Mouse (Mus musculus) c-Kit-positive CD71-negative TER-119-negative erythroid progenitor cells, embryonic 14.5 days (primary cell): Measurements from ENCODE around the gene Gucy2d.
A peak's percentile ranks its signal among the peaks of the same experiment; 100 is the strongest.

Experiments
- DNase-seq: peaks from one replicate; pipeline ENCODE4 v3.0.0-alpha.2; 2013; ENCODE audit warnings: low read depth

The Gucy2d gene

DNA sequence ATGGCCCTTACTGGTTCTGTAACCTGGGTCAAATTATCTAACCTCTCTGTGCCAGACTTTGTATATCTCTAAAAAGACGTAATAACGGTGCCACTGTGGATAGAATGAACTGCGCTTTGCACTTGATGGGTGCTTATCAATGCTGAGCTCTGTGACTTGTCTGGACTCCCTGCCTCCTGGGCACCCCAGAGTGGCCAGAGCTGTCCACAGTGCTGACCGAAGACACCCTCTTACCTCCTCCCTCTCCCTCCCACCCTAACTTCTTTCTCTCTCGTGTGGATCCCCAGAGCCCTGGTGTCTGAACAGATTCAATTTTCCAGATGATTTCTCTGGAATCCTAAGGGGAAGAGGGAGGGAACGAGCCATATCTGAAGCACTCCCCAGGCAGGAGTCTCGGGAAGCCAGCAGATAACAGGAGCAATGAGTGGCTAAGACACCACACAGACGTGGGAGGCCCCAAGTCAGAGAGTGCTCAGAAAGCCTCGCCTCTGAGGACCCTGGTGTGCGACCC lies at the start of gene Gucy2d:
TSS of gene Gucy2d (plus strand) at position 461 of the 511 bp plus-strand sequence.
- no peak for DNase-seq

DNA sequence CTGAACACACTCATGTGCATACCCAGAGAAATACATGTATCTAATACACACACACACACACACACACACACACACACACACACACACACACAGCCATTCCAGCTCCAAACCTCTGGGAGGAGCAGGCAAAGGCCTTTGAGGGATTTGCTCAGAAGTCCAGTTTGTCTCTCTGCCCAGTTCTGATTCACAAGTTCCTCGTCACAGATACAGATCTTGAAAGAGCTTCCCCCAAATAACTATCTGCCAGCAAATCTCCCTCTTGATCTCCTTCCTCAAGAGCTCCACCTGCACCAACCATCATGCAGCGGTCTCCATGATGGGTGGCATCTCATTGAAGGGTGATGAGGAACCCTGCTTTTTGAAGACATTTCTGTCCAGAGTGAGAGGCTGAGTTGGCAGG lies 49.7 kb upstream of the Gucy2d start:
- no peak for DNase-seq

DNA sequence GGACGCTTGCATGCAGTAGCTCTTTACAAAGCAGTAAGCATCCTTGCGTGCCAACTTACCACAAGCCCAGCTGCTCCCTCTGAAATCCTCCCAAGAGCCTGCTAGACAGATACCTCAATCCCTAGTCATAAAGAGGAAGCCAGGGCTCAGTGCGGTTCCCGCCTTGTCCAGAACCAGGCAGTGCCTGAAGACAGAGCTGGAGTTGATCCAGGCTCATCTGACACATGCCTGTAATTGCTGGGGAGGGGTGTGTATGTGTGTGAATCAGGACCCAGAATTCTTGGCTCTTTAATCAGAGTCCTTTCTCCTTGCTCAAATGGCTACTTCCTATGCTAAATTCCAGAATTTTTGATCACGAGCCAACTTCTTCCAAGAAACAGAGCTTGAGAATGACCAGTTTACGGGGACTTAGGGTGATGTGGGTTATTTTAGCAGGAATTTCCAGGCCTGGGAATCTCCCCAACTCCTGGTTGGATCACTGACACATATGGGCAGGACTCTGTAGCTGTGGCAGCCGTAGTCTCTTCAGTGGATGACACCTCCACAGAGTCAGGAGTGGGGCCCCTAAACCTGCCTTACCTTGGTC lies 48.8 kb upstream of the Gucy2d start:
- DNase-seq = no peak

DNA sequence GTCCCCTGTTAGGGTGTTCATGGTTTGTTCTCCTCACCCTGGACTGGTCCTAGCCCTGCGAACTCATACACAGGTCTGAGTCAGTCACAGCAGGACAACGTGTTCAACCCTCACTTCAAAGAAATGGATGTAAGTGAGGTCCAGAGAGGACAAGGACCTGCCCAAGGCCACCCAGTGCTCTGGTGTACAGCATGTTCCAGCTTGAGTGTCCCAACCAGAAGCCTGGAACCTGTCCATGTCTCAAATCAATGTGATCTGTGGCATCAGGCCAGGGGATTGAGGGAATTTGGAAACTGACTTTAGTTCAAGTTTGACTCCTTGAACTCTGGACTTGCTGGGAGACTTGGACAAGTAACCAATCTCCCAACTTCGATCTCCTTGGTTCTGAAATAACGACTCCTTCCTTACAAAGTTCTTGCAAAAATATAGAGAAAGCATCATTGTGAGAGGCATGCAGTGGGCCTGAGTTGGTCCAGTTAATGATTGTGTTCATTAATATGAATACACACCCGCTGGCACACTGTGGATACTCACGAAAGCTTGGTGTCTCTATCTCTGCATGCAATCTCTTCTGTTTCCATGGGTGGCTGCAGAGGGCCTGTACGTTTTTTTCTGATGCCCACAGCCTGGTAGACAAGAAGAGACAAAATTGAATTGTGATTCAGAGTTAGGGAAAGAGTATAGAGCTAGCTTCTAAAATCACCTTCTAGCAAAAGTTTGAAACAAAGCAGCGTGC lies 47.6 kb upstream of the Gucy2d start:
- no peak for DNase-seq

DNA sequence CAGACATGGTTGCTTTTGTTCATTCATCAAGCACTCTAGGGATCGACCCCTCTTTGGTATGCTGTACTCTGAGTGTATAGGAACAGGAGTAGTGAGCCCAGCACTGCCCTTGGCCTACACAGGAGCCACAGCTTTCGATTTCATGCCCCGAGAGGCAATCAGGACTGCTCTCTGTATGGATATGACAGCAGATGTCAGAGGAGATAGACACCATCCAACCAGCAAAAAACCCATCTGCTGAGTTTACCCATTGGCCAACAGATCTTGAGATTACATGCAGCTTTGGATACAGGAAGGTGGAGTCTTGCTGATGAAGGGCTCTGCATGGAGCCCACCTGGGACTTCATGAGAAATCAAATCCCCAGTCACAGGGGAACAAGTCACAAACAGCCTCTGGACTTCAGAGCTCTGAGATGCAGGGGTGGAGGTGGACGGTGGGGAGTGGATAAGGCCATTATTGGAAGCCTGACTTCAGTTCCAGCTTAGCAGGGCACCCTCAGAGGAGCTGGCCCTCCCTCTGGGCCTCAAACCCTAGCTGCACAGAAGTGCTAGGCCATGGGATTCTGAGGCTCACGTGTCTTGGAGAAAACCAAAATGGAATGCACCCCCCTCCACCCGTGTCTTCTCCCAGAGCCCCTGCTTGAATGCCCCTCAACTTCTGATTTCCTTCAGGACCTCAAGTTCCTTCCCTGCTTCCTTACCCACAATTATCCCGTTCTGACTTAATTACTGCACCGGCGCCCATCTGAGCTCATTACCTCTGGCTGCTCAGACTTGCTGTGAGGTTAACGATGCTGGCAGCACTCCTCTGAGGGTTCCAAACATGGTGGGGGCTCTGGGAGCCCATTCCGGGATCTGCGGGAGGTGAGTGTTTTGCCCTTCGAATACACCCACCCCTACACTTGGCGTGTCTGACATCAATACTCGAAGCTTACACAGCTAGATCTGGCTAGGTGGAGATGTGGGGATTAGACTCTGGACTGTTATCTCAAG lies 37.3 kb upstream of the Gucy2d start:
- no peak for DNase-seq

DNA sequence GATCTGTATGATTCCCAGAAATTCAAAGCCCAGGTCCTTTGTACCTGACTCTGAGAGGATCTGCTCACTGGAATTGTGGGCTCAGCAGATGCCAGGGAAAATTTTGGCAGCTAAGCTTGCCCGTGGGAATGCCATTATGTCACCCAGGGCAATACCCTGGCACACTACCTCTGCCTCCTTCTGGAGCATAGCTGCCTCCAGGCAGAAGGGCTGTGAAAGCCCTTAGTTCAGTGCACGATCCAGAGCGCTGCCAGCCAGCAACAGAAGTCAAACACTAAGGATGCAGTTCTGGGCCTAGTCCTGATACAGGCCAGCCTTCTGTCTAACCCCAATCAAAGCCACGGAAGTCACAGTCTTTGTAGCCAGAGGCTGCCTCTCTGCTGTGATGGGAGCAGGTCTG lies 36.2 kb upstream of the Gucy2d start:
- no peak for DNase-seq

DNA sequence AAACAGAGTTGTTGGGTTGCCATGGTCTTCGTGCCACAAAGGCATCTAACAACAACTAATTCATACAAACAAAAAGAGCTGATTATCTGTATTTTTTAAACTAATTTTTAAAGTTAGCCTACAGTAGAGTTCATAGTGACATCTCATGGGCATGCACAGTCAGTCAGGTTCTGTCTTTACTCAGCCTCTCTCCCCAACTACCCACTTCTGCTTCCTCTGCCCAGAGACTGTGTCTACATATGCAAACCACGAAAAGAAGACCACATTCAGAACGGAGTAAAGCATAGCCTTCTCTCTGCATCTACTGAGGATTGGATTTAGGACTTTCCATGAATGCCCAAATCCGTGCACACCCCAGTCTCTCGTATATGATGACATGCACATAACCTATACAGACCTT lies 32.6 kb upstream of the Gucy2d start:
- DNase-seq = no peak

DNA sequence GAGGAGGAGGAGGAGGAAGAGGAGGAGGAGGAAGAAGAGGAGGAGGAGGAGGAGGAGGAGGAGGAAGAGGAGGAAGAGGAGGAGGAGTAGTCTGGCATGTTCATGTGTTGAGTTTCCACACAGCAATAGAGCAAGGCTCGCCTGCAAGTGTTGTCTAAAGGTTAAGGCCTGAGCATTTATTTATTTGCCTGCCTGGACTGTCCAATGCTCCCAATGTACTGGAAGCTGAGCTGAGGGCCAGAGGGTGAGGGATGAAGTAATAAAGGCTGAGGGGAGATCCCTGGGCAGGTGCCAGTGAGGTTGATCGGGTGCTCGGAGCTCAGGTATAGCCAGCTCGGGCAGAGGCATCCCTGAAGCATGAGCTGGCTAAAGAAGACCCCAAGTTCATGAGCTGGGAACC lies 27.1 kb upstream of the Gucy2d start:
- DNase-seq = no peak

DNA sequence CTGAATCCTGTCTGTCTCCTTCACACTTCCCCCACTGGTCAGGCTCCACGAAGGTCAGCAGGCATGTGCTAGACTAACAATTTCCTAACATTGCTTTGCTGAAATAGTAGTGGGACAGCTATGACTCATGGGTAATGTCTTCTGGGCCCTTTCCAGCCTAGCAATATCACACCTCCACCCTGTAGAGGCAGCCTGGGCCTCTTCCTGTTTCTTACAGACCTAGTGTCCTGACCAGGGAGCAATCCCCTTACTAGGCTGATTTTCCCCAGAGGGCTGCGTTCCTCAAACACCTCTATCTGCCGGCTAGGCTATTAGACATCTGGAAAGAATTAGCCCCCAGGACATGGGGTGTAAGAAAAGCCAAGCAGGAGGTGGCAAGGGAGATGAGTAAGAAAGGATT lies 24.7 kb upstream of the Gucy2d start:
- no peak for DNase-seq

DNA sequence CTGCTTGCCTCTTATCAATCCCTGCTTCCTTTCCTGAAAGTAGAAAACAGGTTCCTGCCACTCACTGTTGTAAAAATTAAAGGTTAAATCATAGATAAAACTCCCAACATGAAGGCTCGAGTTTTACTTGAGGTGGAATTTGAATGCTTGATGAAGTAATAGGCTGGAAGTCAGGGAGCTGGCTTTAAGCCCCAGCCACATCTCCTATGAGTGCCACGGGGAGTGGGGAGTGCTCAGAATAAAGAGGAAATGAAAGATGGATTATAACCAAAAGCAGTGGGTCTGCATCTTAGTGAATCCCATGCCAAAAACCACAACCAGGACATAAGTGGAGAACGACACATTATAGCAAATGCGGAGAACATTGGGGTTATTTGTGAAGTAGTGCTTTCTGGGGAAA lies 24.2 kb upstream of the Gucy2d start:
- no peak for DNase-seq

DNA sequence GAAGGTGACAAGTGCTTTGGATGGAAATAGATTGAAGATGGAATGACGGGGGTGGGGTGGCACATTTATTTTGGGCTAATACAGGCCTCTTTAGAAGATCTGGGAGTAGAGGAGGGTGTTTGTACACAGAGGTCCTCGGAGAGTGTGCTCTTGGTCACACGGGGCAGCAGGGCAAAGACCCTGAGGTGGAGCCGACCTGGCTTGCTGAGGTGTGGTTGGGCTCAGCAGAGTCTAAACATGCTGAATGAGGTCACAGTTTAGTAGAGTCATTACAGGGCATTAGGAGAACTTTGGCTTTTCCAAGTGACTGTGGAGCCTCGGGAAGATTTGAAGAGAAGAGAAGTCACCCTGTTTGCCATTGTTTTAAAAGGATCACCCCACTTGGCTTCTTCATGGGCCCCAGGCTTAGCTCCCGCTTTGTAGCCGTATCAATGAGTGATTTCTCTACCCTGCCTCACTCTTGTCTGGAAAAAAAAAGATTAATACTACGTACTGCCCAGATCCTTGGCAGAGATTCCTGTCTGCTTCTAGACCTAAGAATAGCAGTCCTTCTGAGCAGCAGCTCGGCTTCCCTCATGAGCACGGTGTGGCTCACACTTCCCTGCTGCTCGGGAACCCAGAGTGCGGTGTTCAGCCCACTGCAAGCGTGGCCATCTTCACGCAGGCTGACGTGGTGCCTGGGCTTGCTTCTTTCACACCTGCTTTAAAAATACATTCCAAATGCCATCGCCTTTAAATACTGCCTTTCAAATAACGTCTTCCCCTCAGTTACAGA lies 22.0 kb upstream of the Gucy2d start:
- DNase-seq = no peak

DNA sequence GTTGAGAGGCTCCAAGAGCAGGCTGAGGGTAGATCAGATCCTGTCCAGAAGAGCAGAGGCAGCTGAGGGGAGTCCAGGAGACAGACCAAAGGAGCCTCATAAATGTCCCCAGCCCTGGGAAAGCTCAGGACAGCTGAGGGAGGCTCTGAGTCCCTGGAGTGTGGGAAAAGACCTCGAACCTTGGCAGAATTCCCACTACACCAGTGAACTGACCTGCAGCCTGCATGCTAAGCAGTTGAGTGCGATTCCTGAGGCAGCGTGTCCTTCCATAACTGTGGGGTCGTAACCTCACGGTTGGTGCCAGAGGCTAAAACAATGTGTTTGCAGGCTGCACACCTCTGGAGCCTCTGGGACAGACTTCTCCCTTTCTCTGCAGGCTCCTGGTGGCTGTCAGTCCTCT lies 20.9 kb upstream of the Gucy2d start:
- no peak for DNase-seq

DNA sequence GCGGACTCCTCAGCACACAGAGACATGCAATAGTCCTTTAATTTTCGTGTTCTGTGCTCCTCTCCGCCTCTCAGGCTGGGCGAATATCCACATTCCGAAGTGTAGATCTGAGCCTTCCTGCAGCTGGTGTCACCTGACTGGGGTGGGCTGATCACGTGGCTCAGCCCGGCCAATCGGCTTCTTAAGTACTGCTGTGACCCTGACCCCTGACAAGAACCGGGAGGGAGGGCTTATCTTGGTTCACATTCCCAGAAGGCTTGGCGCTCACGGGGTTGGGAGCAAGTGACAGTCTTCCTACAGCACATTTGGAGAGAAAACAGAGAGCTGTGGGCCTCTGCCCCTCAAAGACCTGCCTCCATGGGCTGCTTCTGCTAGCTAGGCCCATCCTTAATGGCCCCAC lies 16.7 kb upstream of the Gucy2d start:
- no peak for DNase-seq

DNA sequence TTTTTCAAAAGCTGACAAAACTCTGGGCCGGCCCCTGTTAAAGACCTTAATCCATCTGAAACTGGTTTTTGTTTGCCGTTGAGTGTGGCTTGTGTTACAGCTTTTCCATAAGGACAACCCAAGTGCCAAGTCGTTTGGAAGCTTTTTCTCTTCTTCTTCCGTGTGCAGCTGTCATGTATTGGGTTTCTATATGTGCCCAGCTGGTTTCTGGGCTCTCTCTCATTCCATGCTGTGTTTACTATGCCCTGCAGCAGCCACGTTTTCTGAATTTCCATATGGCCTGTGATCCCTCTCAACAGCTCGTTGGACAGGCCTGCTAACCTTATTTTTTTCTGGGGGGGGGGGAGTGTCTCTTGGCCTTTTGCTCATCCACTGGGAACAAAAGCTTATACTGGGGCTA lies 15.8 kb upstream of the Gucy2d start:
- DNase-seq = no peak

DNA sequence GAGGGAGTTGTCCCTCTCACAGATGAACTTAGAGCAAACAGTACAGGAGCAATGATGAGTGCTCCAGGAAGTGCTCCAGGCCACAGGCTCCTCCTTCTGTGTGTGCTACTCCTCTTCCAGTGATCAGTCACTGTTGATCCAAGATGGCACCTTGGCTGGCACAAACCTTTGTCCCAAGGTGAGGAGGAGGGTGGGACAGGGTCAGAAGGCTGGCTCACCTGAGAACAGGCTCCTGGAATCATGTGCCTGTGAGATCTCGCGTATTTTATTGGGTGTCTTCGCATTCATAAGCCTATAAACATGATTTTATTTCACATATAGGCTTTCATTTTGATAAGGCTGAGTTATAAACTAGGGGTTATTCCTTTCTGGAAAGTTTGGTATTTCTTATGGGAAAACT lies 14.7 kb upstream of the Gucy2d start:
- DNase-seq = no peak

DNA sequence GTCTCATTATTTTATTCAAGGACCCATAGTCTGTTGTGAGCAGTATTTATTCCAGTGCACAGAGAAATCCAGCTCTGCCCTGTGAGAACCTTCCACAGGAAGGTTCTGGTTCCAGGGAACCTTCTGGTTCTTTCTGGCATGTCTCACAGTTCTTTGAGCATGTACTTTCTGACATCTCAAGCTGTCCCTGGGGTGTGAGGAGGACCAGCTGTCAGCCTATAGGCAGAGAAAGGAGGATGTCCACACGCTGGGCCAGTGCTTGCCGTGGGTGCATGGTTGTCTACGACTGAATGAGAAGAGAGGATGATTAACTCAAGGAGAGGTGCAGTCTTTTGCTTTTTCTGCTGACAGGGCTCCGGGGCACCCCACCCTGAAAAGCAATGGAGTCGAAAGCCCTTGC lies 13.6 kb upstream of the Gucy2d start:
- no peak for DNase-seq

DNA sequence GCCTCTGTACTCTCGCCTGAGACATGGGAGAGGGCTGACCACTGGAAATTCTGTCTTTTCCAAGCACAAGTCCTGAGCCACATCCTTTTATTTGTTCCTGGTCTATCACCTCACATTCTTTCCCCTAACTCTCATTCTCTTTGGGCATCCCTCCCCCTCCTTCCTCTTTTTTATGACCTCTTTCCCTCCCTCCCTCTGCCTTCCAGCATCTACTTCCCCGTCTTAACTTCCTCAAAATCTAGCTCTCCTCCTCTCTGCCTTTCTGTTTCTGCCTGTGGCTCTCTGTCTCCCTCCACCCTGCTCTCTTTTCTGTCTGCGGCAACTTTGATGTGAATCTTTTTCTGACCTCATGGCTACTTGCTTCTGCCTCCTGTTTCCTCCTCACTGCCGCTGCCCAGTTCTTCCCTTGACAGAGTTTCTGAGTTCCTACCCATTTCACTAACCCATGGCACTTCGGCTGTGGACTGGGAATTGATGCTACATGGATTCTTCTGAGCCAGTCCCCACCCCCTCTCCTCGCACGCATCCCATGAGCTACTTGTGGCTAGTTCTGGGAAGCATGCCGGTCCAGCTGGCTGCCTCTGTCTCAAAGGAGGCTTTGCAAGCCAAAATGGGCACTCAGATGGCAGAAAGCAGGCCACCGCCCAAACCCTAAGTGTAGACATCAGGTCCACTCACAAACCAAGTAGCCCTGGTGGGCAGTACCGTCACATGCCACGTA lies 12.9 kb upstream of the Gucy2d start:
- DNase-seq = peak; percentile 31

DNA sequence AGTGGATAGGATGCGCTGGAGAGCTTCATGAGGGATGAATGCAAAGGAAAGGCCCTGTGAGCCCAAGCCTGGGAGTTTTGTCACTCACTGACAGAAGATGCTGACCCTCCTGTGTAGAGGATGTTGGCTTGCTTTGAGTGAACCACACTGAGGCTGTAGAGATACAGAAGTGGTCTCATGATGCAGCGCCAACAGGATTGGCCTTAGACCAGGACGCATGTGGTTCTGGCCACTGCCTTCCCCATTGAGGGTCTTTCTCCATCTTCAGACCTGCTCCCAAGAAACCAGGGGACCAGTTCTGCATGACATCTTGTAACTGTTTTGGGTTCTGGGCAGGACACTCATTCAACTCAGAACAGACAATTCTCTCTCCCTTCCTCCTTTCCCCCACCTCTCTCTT lies 10.6 kb upstream of the Gucy2d start:
- DNase-seq = no peak

DNA sequence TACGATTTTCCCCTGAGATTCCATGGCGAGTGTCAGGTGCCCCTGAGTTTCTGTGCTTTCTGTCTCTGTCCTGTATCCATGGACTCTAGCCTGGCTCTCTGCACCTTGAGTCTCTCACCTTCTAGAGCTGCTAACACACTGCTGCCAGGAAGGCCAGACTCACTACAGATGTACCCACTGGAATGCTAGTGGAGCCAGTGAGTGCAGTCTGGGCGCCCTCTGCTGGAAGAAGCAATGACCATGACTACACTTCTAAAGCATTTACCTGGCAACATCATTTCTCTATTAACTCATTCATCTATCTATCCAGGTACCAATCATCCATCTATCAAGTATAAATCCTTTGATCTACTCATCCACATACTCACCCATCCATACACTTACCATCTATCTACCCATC lies 9.4 kb upstream of the Gucy2d start:
- DNase-seq = peak; percentile 30

DNA sequence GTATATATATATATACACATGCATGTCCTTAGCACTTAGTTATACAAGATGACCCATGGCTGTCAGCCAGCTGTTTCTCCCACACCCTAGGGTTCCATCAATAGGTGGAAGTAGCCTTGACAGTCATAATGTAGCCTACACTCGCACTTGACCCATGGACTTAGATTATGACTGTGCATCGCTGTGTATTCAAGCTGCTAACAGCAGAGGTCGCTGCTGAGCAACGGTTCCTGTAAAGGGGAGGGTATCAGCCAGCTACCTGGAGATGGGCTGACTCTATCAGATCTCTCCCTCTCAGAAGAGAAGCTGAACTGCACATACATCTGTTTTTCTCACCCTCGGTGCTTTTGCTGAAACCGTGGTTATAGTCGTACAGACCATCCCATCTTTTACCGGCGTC lies 2.6 kb upstream of the Gucy2d start:
- DNase-seq = peak; percentile 49

DNA sequence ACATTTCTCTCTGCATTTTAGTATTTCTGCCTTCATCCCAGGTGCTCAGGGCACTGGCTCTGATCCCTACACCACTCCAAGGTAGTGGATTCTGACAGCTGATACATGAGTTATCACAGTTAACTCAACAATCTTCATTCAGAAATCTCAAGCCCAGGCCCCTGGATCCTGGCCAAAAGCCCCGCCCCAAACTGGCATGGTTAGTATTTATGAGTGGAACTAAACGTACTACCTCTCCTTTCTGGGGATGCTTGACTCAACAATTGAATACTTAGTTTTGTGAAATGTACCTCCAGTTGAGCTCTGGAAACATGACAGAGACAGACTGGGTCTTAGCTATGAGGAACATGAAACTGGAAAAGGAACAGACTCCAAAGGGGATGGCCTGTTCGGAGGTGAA lies 6.7 kb downstream of the Gucy2d start:
- DNase-seq = no peak
